8 mouse cellular contexts compared by ENCODE assay signal in genomic region chr12:111757561-111758325, GRCm38 (mm10). TPM values are rescaled to one million over a fixed set of nuclear protein-coding genes. Genes with fewer than 3 reads are reported as not detected.
A peak's percentile ranks its signal among the peaks of the same experiment; 100 is the strongest.
DNase-seq lines count a peak whose midpoint lies in the region; ATAC-seq and TF ChIP-seq lines count a peak whose summit lies in the region.

No protein-coding gene starts in this region.

- no peaks in the 10 kb centered on the region for H3K27me3 ChIP-seq in forebrain, postnatal 0 days (ENCODE audit: insufficient read depth, low read length)
- H3K27me3 ChIP-seq in midbrain, embryonic 12.5 days: peaks cover 11% of the 10 kb centered on the region

- H3K27ac ChIP-seq in brown adipose tissue, adult 24 weeks (replicated peaks; ENCODE audit: low read depth, low read length): peak overlapping the region; percentile 80; the same call in 1 of the 2 replicates
- peak overlapping the region; percentile 95 for H3K27ac ChIP-seq in forebrain, postnatal 0 days (ENCODE audit: low read depth, low read length)
- H3K27ac ChIP-seq in midbrain, embryonic 12.5 days (replicated peaks): peak overlapping the region; percentile 96

- peak overlapping the region; percentile 77 for H3K4me3 ChIP-seq in brown adipose tissue, adult 24 weeks (ENCODE audit: insufficient read depth, low read depth, low read length)
- H3K4me3 ChIP-seq in forebrain, postnatal 0 days (ENCODE audit: low read depth, low read length): peak overlapping the region; percentile 96
- peak overlapping the region; percentile 84 for H3K4me3 ChIP-seq in midbrain, embryonic 12.5 days

- peak; percentile 21 for DNase-seq in kidney, adult 9 months
- no peak for DNase-seq in kidney, adult 11 months
- DNase-seq in forebrain, postnatal 0 days: no peak
- DNase-seq in MN1 (ENCODE audit: low spot score): no peak
- DNase-seq in adrenal gland, postnatal 4 days (ENCODE audit: low spot score in 2 of 2): no peak
- DNase-seq in layer of hippocampus, postnatal 25 days (ENCODE audit: extremely low spot score in 1 of 2, low spot score in 1 of 2): no peak

- TF ChIP-seq CTCF in forebrain, postnatal 0 days (IDR thresholded peaks at IDR 0.05; ENCODE audit: low read depth): no peak

- H3K9ac ChIP-seq in forebrain, postnatal 0 days: peak overlapping the region; percentile 99
- peak overlapping the region; percentile 97 for H3K9ac ChIP-seq in midbrain, embryonic 12.5 days (replicated peaks)

- peaks cover 17% of the 10 kb centered on the region for H3K4me1 ChIP-seq in brown adipose tissue, adult 24 weeks (ENCODE audit: control insufficient read depth, insufficient read depth, insufficient read length, low read length)
- peaks cover 18% of the 10 kb centered on the region for H3K4me1 ChIP-seq in forebrain, postnatal 0 days (ENCODE audit: insufficient read depth)
- H3K4me1 ChIP-seq in midbrain, embryonic 12.5 days: peaks cover 39% of the 10 kb centered on the region

- 0 out of 2 replicates have a peak, but pooled peaks cover 3% of the 10 kb centered on the region for H3K36me3 ChIP-seq in forebrain, postnatal 0 days (ENCODE audit: insufficient read depth)
- H3K36me3 ChIP-seq in midbrain, embryonic 12.5 days: peaks cover 3% of the 10 kb centered on the region; the same call in 1 of the 2 replicates

- WGBS in forebrain, postnatal 0 days: 49% methylated on average over 10 of the region's 10 CpGs
- WGBS in midbrain, embryonic 12.5 days: 54% methylated on average over 10 of the region's 10 CpGs

- no peak for ATAC-seq in forebrain, postnatal 0 days
- no peak for ATAC-seq in midbrain, embryonic 12.5 days (ENCODE audit: low FRiP score, low read depth)

- no peaks in the 10 kb centered on the region for H3K9me3 ChIP-seq in forebrain, postnatal 0 days (ENCODE audit: low read length)
- no peaks in the 10 kb centered on the region for H3K9me3 ChIP-seq in midbrain, embryonic 12.5 days

- H3K4me2 ChIP-seq in forebrain, postnatal 0 days (ENCODE audit: low read depth): peak overlapping the region; percentile 98
- peak overlapping the region; percentile 78 for H3K4me2 ChIP-seq in midbrain, embryonic 12.5 days (replicated peaks)

RNA-seq across cellular contexts. Expression of gene Klc1, which starts 0.9 kb away (rescaled TPM):
- polyA plus RNA-seq in brown adipose tissue, adult 24 weeks (2012; ENCODE audit: insufficient read depth, insufficient read length, missing spikeins): 20.6 and 63.5 TPM in 2 replicates
- total RNA-seq in forebrain, postnatal 0 days (2014; rRNA removed): 596 and 608 TPM in 2 replicates
- 592 and 640 TPM in 2 replicates for polyA plus RNA-seq in forebrain, postnatal 0 days (2015; fragmentation: Nextera tagmentation; extraction: Ambion mirVana)
- 382 and 402 TPM in 2 replicates for polyA plus RNA-seq in midbrain, embryonic 12.5 days (2016; fragmentation: Nextera tagmentation; extraction: Ambion mirVana)
- 100 to 1,000 TPM; 128 to 142 TPM for total RNA-seq in adrenal gland, postnatal 4 days (2021)
- total RNA-seq in layer of hippocampus, postnatal 25 days (2021): 100 to 1,000 TPM; 701 to 727 TPM

RNA-seq across cellular contexts. Expression of gene Apopt1, which starts 44.7 kb away (rescaled TPM):
- 123 and 134 TPM in 2 replicates for polyA plus RNA-seq in brown adipose tissue, adult 24 weeks (2012; ENCODE audit: insufficient read depth, insufficient read length, missing spikeins)
- 27.8 and 30.1 TPM in 2 replicates for total RNA-seq in forebrain, postnatal 0 days (2014; rRNA removed)
- polyA plus RNA-seq in forebrain, postnatal 0 days (2015; fragmentation: Nextera tagmentation; extraction: Ambion mirVana): 52.7 and 59.8 TPM in 2 replicates
- 52.3 and 57.8 TPM in 2 replicates for polyA plus RNA-seq in midbrain, embryonic 12.5 days (2016; fragmentation: Nextera tagmentation; extraction: Ambion mirVana)
- 10 to 100 TPM; 65.4 to 70.1 TPM for total RNA-seq in adrenal gland, postnatal 4 days (2021)
- 10 to 100 TPM; 36.2 to 38.9 TPM for total RNA-seq in layer of hippocampus, postnatal 25 days (2021)

RNA-seq across cellular contexts. Expression of gene Bag5, which starts 44.7 kb away (rescaled TPM):
- polyA plus RNA-seq in brown adipose tissue, adult 24 weeks (2012; ENCODE audit: insufficient read depth, insufficient read length, missing spikeins): 16.2 and 18.1 TPM in 2 replicates
- 50.6 and 54.2 TPM in 2 replicates for total RNA-seq in forebrain, postnatal 0 days (2014; rRNA removed)
- polyA plus RNA-seq in forebrain, postnatal 0 days (2015; fragmentation: Nextera tagmentation; extraction: Ambion mirVana): 60.7 and 71.2 TPM in 2 replicates
- polyA plus RNA-seq in midbrain, embryonic 12.5 days (2016; fragmentation: Nextera tagmentation; extraction: Ambion mirVana): 62.0 and 64.0 TPM in 2 replicates
- 10 to 100 TPM; 35.8 to 37.0 TPM for total RNA-seq in adrenal gland, postnatal 4 days (2021)
- 10 to 100 TPM; 46.7 to 54.1 TPM for total RNA-seq in layer of hippocampus, postnatal 25 days (2021)

RNA-seq across cellular contexts. Expression of gene Xrcc3, which starts 55.9 kb away (rescaled TPM):
- polyA plus RNA-seq in brown adipose tissue, adult 24 weeks (2012; ENCODE audit: insufficient read depth, insufficient read length, missing spikeins): 3.8 and 6.8 TPM in 2 replicates
- 2.5 and 7.2 TPM in 2 replicates for total RNA-seq in forebrain, postnatal 0 days (2014; rRNA removed)
- 1.8 and 3.5 TPM in 2 replicates for polyA plus RNA-seq in forebrain, postnatal 0 days (2015; fragmentation: Nextera tagmentation; extraction: Ambion mirVana)
- polyA plus RNA-seq in midbrain, embryonic 12.5 days (2016; fragmentation: Nextera tagmentation; extraction: Ambion mirVana): 7.4 and 7.9 TPM in 2 replicates
- total RNA-seq in adrenal gland, postnatal 4 days (2021): 10 to 100 TPM; 19.2 to 22.5 TPM
- total RNA-seq in layer of hippocampus, postnatal 25 days (2021): 1 to 10 TPM; 4.2 to 4.6 TPM

RNA-seq across cellular contexts. Expression of gene Zfyve21, which starts 56.2 kb away (rescaled TPM):
- polyA plus RNA-seq in brown adipose tissue, adult 24 weeks (2012; ENCODE audit: insufficient read depth, insufficient read length, missing spikeins): 36.1 and 41.4 TPM in 2 replicates
- 21.2 and 24.9 TPM in 2 replicates for total RNA-seq in forebrain, postnatal 0 days (2014; rRNA removed)
- polyA plus RNA-seq in forebrain, postnatal 0 days (2015; fragmentation: Nextera tagmentation; extraction: Ambion mirVana): 27.3 and 29.5 TPM in 2 replicates
- 54.1 and 57.5 TPM in 2 replicates for polyA plus RNA-seq in midbrain, embryonic 12.5 days (2016; fragmentation: Nextera tagmentation; extraction: Ambion mirVana)
- total RNA-seq in adrenal gland, postnatal 4 days (2021): 10 to 100 TPM; 68.3 to 74.4 TPM
- total RNA-seq in layer of hippocampus, postnatal 25 days (2021): 10 to 100 TPM; 21.6 to 21.7 TPM
